Mouse (Mus musculus): ENCODE data around the gene Pnpla7.
A peak's percentile ranks its signal among the peaks of the same experiment; 100 is the strongest.

The Pnpla7 gene

DNA sequence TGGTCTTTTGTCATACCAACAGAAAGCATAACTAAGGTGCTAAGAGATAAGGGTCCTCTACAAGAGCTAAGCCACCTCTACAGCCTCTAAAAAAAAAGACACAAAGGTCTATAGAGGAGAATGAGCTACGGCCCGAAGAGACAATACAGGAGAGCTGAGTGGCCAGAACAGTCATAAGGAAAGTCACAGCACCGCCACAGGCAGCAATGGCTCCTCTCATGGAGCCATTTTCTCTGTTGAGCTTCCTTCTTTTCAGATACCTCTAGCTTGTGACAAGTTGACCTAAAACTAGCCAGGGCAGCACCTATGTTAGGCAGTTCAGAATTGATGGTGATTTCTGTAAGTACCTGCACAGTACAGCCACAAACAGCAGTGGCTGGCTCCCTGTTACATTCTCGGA, 90.7 kb downstream of the Pnpla7 start:
- no peak for DNase-seq (ENCODE audit: low read depth, low spot score)

GRCm38 (mm10) chr2:25069537-25069936, 93.7 kb downstream of the Pnpla7 start:
- no peak for DNase-seq (ENCODE audit: low read depth, low spot score)

- DNase-seq (ENCODE audit: low read depth, low spot score) = no peak
These were observed 96.6 kb downstream of the Pnpla7 start for GRCm38 (mm10) chr2:25072398-25072797.

DNA sequence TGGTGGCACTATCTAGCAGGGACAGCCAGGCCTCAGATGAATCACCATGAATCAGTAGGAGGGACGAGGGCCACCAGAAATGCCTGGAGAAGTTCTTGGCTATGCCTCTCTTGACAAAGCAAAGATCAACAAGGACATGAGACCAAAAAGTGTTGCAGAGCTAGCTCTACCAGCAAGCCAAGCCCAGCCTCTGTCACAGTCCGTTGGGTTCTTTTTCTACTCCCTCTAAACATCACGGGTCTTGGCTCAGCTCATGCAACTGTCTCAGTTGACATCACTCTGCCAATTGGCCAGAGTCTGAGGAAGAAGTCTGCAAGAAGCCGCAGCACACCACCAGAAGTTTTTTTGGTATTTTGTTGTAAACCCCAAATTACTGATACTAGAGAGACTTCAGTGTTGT, 99.7 kb downstream of the Pnpla7 start:
- DNase-seq (ENCODE audit: low read depth, low spot score) = no peak

- no peak for DNase-seq (ENCODE audit: low read depth, low spot score)
These were observed 103.1 kb downstream of the Pnpla7 start for GRCm38 (mm10) chr2:25078967-25079366.

DNA sequence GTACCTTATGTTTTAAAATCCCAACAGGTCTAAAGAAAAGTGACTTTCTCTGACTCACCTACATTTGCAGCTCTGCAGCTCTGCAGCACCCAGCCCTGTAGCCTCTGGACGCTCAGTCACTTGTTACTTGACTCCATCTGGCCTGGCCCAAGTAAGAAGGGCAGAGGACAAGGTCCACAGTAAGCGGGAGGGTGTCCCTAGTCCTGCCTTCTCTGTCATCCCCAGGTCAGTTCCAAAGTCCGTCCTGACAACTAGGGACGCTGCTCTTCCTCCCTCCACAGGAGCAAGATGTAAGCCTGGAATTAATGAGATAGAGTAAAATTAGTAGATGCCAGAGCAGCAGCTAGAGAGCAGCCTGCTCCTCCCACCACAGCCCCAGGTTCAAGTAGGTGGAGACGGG, 104.2 kb downstream of the Pnpla7 start, which contains the start of gene Entpd8:
TSS of gene Entpd8 (plus strand) at position 229 of the 400 bp plus-strand sequence.
- no peak for DNase-seq (ENCODE audit: low read depth, low spot score)

- no peak for DNase-seq (ENCODE audit: low read depth, low spot score)
These were observed 107.9 kb downstream of the Pnpla7 start for GRCm38 (mm10) chr2:25083697-25084096.

- DNase-seq (ENCODE audit: low read depth, low spot score) = no peak
These were observed 109.7 kb downstream of the Pnpla7 start for GRCm38 (mm10) chr2:25085571-25085970.

- no peak for DNase-seq (ENCODE audit: low read depth, low spot score)
These were observed 112.0 kb downstream of the Pnpla7 start for GRCm38 (mm10) chr2:25087842-25088241.

DNA sequence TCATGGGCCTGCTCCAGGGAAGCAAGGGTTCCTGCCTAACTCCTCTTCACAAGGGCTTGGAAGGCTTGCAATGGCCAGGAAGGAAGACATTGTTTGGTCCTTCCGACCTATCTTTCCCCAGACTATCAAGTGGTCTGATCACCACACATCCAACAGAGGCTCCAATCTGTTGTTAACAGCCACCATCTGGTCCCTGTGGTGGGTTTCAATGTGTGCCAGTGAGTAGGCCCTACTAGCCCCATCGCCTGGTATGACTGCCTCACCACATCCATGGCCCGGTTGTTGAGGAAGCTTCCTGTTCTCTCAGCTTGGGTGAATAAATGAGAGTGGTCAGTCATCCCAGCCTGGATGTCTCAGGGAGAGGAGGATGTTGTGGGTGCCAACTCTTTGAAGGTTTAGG, 112.8 kb downstream of the Pnpla7 start:
- DNase-seq (ENCODE audit: low read depth, low spot score) = no peak

DNA sequence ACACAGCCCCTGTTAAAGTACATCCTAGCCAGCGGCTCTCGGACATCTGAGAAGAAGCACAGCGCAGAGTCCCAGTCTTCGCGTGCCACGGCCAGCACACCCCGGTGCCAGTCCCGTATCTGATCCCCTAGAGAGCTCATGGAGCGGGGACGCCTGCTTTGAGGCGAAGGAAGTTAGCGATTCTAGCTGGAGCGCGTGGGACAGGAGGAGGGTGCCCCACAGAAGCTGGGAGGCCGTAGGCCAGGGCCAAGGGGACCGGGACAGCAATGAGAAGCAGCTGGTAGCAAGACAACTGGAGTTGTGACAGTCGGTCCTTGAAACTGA, 118.9 kb downstream of the Pnpla7 start:
- DNase-seq (ENCODE audit: low read depth, low spot score) = no peak

- DNase-seq (ENCODE audit: low read depth, low spot score) = peak; percentile 40
These were observed 119.4 kb downstream of the Pnpla7 start, which contains the start of gene Noxa1 for GRCm38 (mm10) chr2:25095109-25095850. Noxa1 (minus strand) TSS chr2:25095149.

DNA sequence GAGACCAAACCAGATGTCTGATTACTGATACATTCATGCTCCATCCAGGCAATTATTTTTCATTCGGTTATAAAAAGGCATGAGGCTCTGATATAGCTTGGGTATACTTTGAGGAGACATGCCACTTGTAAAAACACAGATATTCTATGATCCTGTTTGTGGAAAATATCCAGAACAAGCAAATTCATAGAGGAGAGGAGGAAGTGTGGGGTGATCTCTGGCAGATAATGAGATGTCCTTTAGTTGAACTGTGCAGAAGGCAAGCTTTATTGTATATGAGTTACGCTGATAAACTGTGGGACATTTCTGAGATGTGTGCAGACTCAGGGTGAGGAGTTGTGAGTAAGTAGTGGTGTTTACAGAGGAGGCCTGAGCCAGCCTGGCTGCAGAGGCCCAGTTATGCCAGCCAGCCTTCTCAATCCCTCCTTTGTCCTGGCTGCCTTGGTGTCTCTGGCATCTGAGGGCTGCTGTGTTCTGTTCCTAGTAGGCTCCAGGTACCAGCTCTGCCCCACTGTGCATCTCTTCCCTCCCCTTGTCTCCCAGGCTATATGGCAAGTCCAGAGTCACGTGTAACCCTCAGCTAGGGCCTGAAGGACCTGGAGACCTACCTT, 122.3 kb downstream of the Pnpla7 start:
- DNase-seq (ENCODE audit: low read depth, low spot score) = no peak

- DNase-seq (ENCODE audit: low read depth, low spot score) = no peak
These were observed 123.1 kb downstream of the Pnpla7 start for GRCm38 (mm10) chr2:25098956-25099355.

DNA sequence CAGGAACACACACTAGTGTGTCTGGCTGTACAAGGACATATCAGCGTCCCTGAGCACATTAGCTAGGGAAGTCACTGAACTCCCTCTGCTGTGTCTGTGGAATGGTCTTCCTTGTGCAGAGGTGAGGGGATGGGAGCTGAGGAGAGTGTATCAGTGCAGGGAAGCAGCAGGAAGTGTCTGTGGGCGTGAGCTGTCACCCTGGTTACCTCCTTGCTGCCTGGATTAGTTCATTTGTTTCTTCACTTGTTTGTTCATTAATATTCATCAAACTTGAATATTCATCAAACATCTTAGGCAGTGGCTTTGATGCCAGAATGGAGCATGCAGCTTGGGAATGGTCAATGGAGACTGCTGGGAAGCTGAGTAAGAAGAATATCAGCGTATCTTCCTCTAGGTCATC, 123.9 kb downstream of the Pnpla7 start:
- no peak for DNase-seq (ENCODE audit: low read depth, low spot score)
